9 mouse cellular contexts compared by ENCODE assay signal in genomic region chr2:164414167-164414566, GRCm38 (mm10). TPM values are rescaled to one million over a fixed set of nuclear protein-coding genes. Genes with fewer than 3 reads are reported as not detected.
A peak's percentile ranks its signal among the peaks of the same experiment; 100 is the strongest.
DNase-seq lines count a peak whose midpoint lies in the region; ATAC-seq and TF ChIP-seq lines count a peak whose summit lies in the region.
"Had no signal": no experiment of that assay in that cellular context is flagged by ENCODE, and none has a peak within 500 bp of the region (broad histone marks: within the 10 kb centered on the region; RNA-seq: fewer than 3 reads in every experiment).

No protein-coding gene starts in this region.

- no peaks in the 10 kb centered on the region for H3K4me1 ChIP-seq in heart, embryonic 16.5 days (ENCODE audit: control insufficient read depth, insufficient read depth, low read length)
- no peaks in the 10 kb centered on the region for H3K4me1 ChIP-seq in heart, adult 2 months (ENCODE audit: control insufficient read depth, insufficient read depth, low read length)
- peaks cover 18% of the 10 kb centered on the region for H3K4me1 ChIP-seq in embryonic facial prominence, embryonic 10.5 days
- H3K4me1 ChIP-seq in hindbrain, embryonic 14.5 days (replicated peaks; ENCODE audit: control insufficient read depth, insufficient read depth, low read length): no peaks in the 10 kb centered on the region
- H3K4me1 ChIP-seq in midbrain, embryonic 11.5 days (ENCODE audit: control insufficient read depth, insufficient read depth, low read length): no peaks in the 10 kb centered on the region

- H3K36me3 ChIP-seq in heart, embryonic 16.5 days (ENCODE audit: control insufficient read depth, insufficient read depth): no peaks in the 10 kb centered on the region
- no peaks in the 10 kb centered on the region for H3K36me3 ChIP-seq in heart, adult 2 months (ENCODE audit: control insufficient read depth, insufficient read depth, low read length)
- no peaks in the 10 kb centered on the region for H3K36me3 ChIP-seq in embryonic facial prominence, embryonic 10.5 days (replicated peaks)
- H3K36me3 ChIP-seq in hindbrain, embryonic 14.5 days (replicated peaks; ENCODE audit: control insufficient read depth, insufficient read depth): no peaks in the 10 kb centered on the region
- H3K36me3 ChIP-seq in midbrain, embryonic 11.5 days (ENCODE audit: control insufficient read depth, insufficient read depth, low read length): no peaks in the 10 kb centered on the region

- TF ChIP-seq EP300 in heart, adult 2 months (IDR thresholded peaks at IDR 0.05; ENCODE audit: insufficient read depth, low read depth, low read length): no peak

- H3K9me3 ChIP-seq in heart, embryonic 16.5 days (replicated peaks; ENCODE audit: control insufficient read depth, low read length): no peaks in the 10 kb centered on the region
- no peaks in the 10 kb centered on the region for H3K9me3 ChIP-seq in embryonic facial prominence, embryonic 10.5 days
- H3K9me3 ChIP-seq in hindbrain, embryonic 14.5 days (ENCODE audit: control insufficient read depth, low read length): no peaks in the 10 kb centered on the region
- H3K9me3 ChIP-seq in midbrain, embryonic 11.5 days (ENCODE audit: control insufficient read depth, low read length): no peaks in the 10 kb centered on the region

- 16% methylated on average over 28 of the region's 28 CpGs for WGBS in heart, embryonic 16.5 days
- 20% methylated on average over 28 of the region's 28 CpGs for WGBS in heart, adult 2 months
- 27% methylated on average over 28 of the region's 28 CpGs for WGBS in embryonic facial prominence, embryonic 10.5 days
- WGBS in hindbrain, embryonic 14.5 days: 32% methylated on average over 28 of the region's 28 CpGs
- 28% methylated on average over 28 of the region's 28 CpGs for WGBS in midbrain, embryonic 11.5 days

- H3K79me2 ChIP-seq in heart, adult 2 months (replicated peaks; ENCODE audit: control insufficient read depth, insufficient read depth, low read length): no peaks in the 10 kb centered on the region

- H3K9ac ChIP-seq in heart, embryonic 16.5 days (ENCODE audit: low read length): no peak overlapping the region
- no peak overlapping the region for H3K9ac ChIP-seq in heart, adult 2 months (ENCODE audit: low read depth, low read length)
- H3K9ac ChIP-seq in hindbrain, embryonic 14.5 days: no peak overlapping the region
- H3K9ac ChIP-seq in midbrain, embryonic 11.5 days (ENCODE audit: low read length): no peak overlapping the region

- TF ChIP-seq CTCF in heart, adult 2 months (IDR thresholded peaks at IDR 0.05): no peak
- no peak for TF ChIP-seq CTCF in layer of hippocampus, adult 2 months (conservative IDR thresholded peaks at IDR 0.05)

- no peak overlapping the region for H3K27ac ChIP-seq in heart, embryonic 16.5 days (ENCODE audit: low read length)
- no peak overlapping the region for H3K27ac ChIP-seq in heart, adult 2 months
- H3K27ac ChIP-seq in embryonic facial prominence, embryonic 10.5 days (replicated peaks): no peak overlapping the region
- H3K27ac ChIP-seq in hindbrain, embryonic 14.5 days: no peak overlapping the region
- no peak overlapping the region for H3K27ac ChIP-seq in midbrain, embryonic 11.5 days (ENCODE audit: low read depth, low read length)
- H3K27ac ChIP-seq in layer of hippocampus, adult 2 months: no peak overlapping the region

- intact Hi-C loops in heart, adult 2 months (cut with DNase I): no loop called here

- ATAC-seq in heart, embryonic 16.5 days (replicated peaks; ENCODE audit: extremely low read depth, insufficient read depth, low FRiP score): no peak
- ATAC-seq in hindbrain, embryonic 14.5 days (ENCODE audit: low FRiP score): no peak
- ATAC-seq in midbrain, embryonic 11.5 days (ENCODE audit: low FRiP score): no peak

- TF ChIP-seq POLR2A in heart, adult 2 months (IDR thresholded peaks at IDR 0.05; ENCODE audit: insufficient read depth, low read depth, low read length): no peak

- H3K4me2 ChIP-seq in heart, embryonic 16.5 days (ENCODE audit: low read depth, low read length): peak overlapping the region; percentile 44
- H3K4me2 ChIP-seq in hindbrain, embryonic 14.5 days (replicated peaks): peak overlapping the region; percentile 40
- H3K4me2 ChIP-seq in midbrain, embryonic 11.5 days: peak overlapping the region; percentile 20

- H3K27me3 ChIP-seq in heart, embryonic 16.5 days (ENCODE audit: control insufficient read depth, insufficient read depth, low read length): peaks cover 35% of the 10 kb centered on the region
- peaks cover 5% of the 10 kb centered on the region for H3K27me3 ChIP-seq in heart, adult 2 months (ENCODE audit: control insufficient read depth, insufficient read depth, low read length)
- peaks cover 54% of the 10 kb centered on the region for H3K27me3 ChIP-seq in embryonic facial prominence, embryonic 10.5 days (replicated peaks; ENCODE audit: low read depth, poor library complexity, severe bottlenecking)
- H3K27me3 ChIP-seq in hindbrain, embryonic 14.5 days (ENCODE audit: control insufficient read depth, insufficient read depth, low read length): peaks cover 32% of the 10 kb centered on the region
- H3K27me3 ChIP-seq in midbrain, embryonic 11.5 days (ENCODE audit: control insufficient read depth, insufficient read depth, low read length): peaks cover 6% of the 10 kb centered on the region

- peak overlapping the region; percentile 16; the same call in 1 of the 2 replicates for H3K4me3 ChIP-seq in heart, embryonic 16.5 days (ENCODE audit: low read length)
- no peak overlapping the region for H3K4me3 ChIP-seq in heart, adult 2 months
- peak overlapping the region; percentile 40 for H3K4me3 ChIP-seq in embryonic facial prominence, embryonic 10.5 days
- H3K4me3 ChIP-seq in hindbrain, embryonic 14.5 days (replicated peaks; ENCODE audit: low read length): peak overlapping the region; percentile 15
- no peak overlapping the region for H3K4me3 ChIP-seq in midbrain, embryonic 11.5 days (ENCODE audit: low read depth, low read length)
- no peak overlapping the region for H3K4me3 ChIP-seq in layer of hippocampus, adult 2 months

- DNase-seq in heart, adult 2 months: no peak
- peak; percentile 39 for DNase-seq in embryonic facial prominence, embryonic 10.5 days (ENCODE audit: low spot score)
- DNase-seq in hindbrain, embryonic 14.5 days (ENCODE audit: low spot score): no peak
- DNase-seq in midbrain, embryonic 11.5 days (ENCODE audit: low spot score, missing footprints): no peak
- no peak for DNase-seq in adrenal gland, postnatal 14 days
- DNase-seq in adrenal gland, postnatal 36 days: no peak
- no peak for DNase-seq in layer of hippocampus, adult 2 months (ENCODE audit: low spot score in 2 of 2)
- DNase-seq: adrenal gland, adult 8-10 months had no signal

RNA-seq across cellular contexts. Expression of gene Matn4, which starts 9.2 kb away (rescaled TPM):
- polyA plus RNA-seq in heart, embryonic 16.5 days (2015; fragmentation: Nextera tagmentation; extraction: Ambion mirVana): 7.2 and 8.9 TPM in 2 replicates
- total RNA-seq in heart, adult 2 months (2021): under 1 TPM; 0.26 to 0.43 TPM
- 0.70 and 0.82 TPM in 2 replicates for polyA plus RNA-seq in heart, adult 2 months (2012; rRNA removed)
- polyA plus RNA-seq in embryonic facial prominence, embryonic 10.5 days (2016; fragmentation: Nextera tagmentation; extraction: Ambion mirVana): 0.23 and 0.85 TPM in 2 replicates
- 0.44 and 0.75 TPM in 2 replicates for polyA plus RNA-seq in hindbrain, embryonic 14.5 days (2014; fragmentation: Nextera tagmentation; extraction: Ambion mirVana)
- 0.10 and 0.23 TPM in 2 replicates for polyA plus RNA-seq in midbrain, embryonic 11.5 days (2014; fragmentation: Nextera tagmentation; extraction: Ambion mirVana)
- total RNA-seq in adrenal gland, postnatal 14 days (2021): 1.7 and 2.3 TPM in 2 replicates
- total RNA-seq in adrenal gland, postnatal 36 days (2021): 1 to 10 TPM in 1 of 2 experiments, under 1 TPM in 1; 0.92 to 1.4 TPM
- total RNA-seq in layer of hippocampus, adult 2 months (2021): 10 to 100 TPM; 10.3 to 11.2 TPM

RNA-seq across cellular contexts. Expression of gene Rbpjl, which starts 11.2 kb away (rescaled TPM):
- polyA plus RNA-seq in heart, embryonic 16.5 days (2015; fragmentation: Nextera tagmentation; extraction: Ambion mirVana): 0.49 and 1.7 TPM in 2 replicates
- not detected for total RNA-seq in heart, adult 2 months (2021)
- 0.03 and 0.18 TPM in 2 replicates for polyA plus RNA-seq in heart, adult 2 months (2012; rRNA removed)
- polyA plus RNA-seq in embryonic facial prominence, embryonic 10.5 days (2016; fragmentation: Nextera tagmentation; extraction: Ambion mirVana): not detected in 2 replicates
- polyA plus RNA-seq in hindbrain, embryonic 14.5 days (2014; fragmentation: Nextera tagmentation; extraction: Ambion mirVana): 0.04 and 0.15 TPM in 2 replicates
- not detected in 2 replicates for polyA plus RNA-seq in midbrain, embryonic 11.5 days (2014; fragmentation: Nextera tagmentation; extraction: Ambion mirVana)
- not detected in 2 replicates for total RNA-seq in adrenal gland, postnatal 14 days (2021)
- not detected for total RNA-seq in adrenal gland, postnatal 36 days (2021)
- under 1 TPM; 0.07 to 0.46 TPM for total RNA-seq in layer of hippocampus, adult 2 months (2021)
- total RNA-seq: adrenal gland, adult 8-10 months had no signal

RNA-seq across cellular contexts. Expression of gene Slpi, which starts 25.3 kb away (rescaled TPM):
- polyA plus RNA-seq in heart, embryonic 16.5 days (2015; fragmentation: Nextera tagmentation; extraction: Ambion mirVana): 0.60 and 1.4 TPM in 2 replicates
- 10 to 100 TPM; 10.9 to 26.4 TPM for total RNA-seq in heart, adult 2 months (2021)
- polyA plus RNA-seq in heart, adult 2 months (2012; rRNA removed): 3.1 and 8.3 TPM in 2 replicates
- polyA plus RNA-seq in embryonic facial prominence, embryonic 10.5 days (2016; fragmentation: Nextera tagmentation; extraction: Ambion mirVana): 0.46 TPM in 1 of 2 replicates, not detected in the other
- polyA plus RNA-seq in hindbrain, embryonic 14.5 days (2014; fragmentation: Nextera tagmentation; extraction: Ambion mirVana): 0.33 and 0.62 TPM in 2 replicates
- polyA plus RNA-seq in midbrain, embryonic 11.5 days (2014; fragmentation: Nextera tagmentation; extraction: Ambion mirVana): 0.37 and 0.52 TPM in 2 replicates
- 9.2 and 9.3 TPM in 2 replicates for total RNA-seq in adrenal gland, postnatal 14 days (2021)
- total RNA-seq in adrenal gland, postnatal 36 days (2021): 10 to 100 TPM; 17.0 to 18.0 TPM
- total RNA-seq in layer of hippocampus, adult 2 months (2021): 1 to 10 TPM in 1 of 2 experiments, not detected in 1; 1.8 TPM

RNA-seq across cellular contexts. Expression of gene Sdc4, which starts 29.5 kb away (rescaled TPM):
- 48.0 and 61.1 TPM in 2 replicates for polyA plus RNA-seq in heart, embryonic 16.5 days (2015; fragmentation: Nextera tagmentation; extraction: Ambion mirVana)
- 10 to 100 TPM; 20.2 to 26.0 TPM for total RNA-seq in heart, adult 2 months (2021)
- polyA plus RNA-seq in heart, adult 2 months (2012; rRNA removed): 14.7 and 15.5 TPM in 2 replicates
- 25.5 and 26.0 TPM in 2 replicates for polyA plus RNA-seq in embryonic facial prominence, embryonic 10.5 days (2016; fragmentation: Nextera tagmentation; extraction: Ambion mirVana)
- polyA plus RNA-seq in hindbrain, embryonic 14.5 days (2014; fragmentation: Nextera tagmentation; extraction: Ambion mirVana): 6.8 and 9.3 TPM in 2 replicates
- 9.7 and 9.9 TPM in 2 replicates for polyA plus RNA-seq in midbrain, embryonic 11.5 days (2014; fragmentation: Nextera tagmentation; extraction: Ambion mirVana)
- total RNA-seq in adrenal gland, postnatal 14 days (2021): 153 and 208 TPM in 2 replicates
- 100 to 1,000 TPM; 116 to 144 TPM for total RNA-seq in adrenal gland, postnatal 36 days (2021)
- 100 to 1,000 TPM; 122 to 137 TPM for total RNA-seq in layer of hippocampus, adult 2 months (2021)

RNA-seq across cellular contexts. Expression of gene Sys1, which starts 42.6 kb away (rescaled TPM):
- 33.4 and 41.7 TPM in 2 replicates for polyA plus RNA-seq in heart, embryonic 16.5 days (2015; fragmentation: Nextera tagmentation; extraction: Ambion mirVana)
- total RNA-seq in heart, adult 2 months (2021): 10 to 100 TPM; 21.1 to 26.4 TPM
- polyA plus RNA-seq in heart, adult 2 months (2012; rRNA removed): 52.0 and 55.0 TPM in 2 replicates
- 52.5 and 53.1 TPM in 2 replicates for polyA plus RNA-seq in embryonic facial prominence, embryonic 10.5 days (2016; fragmentation: Nextera tagmentation; extraction: Ambion mirVana)
- polyA plus RNA-seq in hindbrain, embryonic 14.5 days (2014; fragmentation: Nextera tagmentation; extraction: Ambion mirVana): 87.1 and 92.6 TPM in 2 replicates
- polyA plus RNA-seq in midbrain, embryonic 11.5 days (2014; fragmentation: Nextera tagmentation; extraction: Ambion mirVana): 62.0 and 63.6 TPM in 2 replicates
- total RNA-seq in adrenal gland, postnatal 14 days (2021): 31.2 and 34.2 TPM in 2 replicates
- total RNA-seq in adrenal gland, postnatal 36 days (2021): 10 to 100 TPM; 28.3 to 33.2 TPM
- 10 to 100 TPM; 40.8 to 41.0 TPM for total RNA-seq in layer of hippocampus, adult 2 months (2021)

Comparison
In these comparisons a context has a peak if more than half of its experiments do, and no peak if none do; other contexts are left out.
1. H3K4me3 ChIP-seq: peak in heart, embryonic 16.5 days (single experiment), embryonic facial prominence, embryonic 10.5 days (single experiment) and hindbrain, embryonic 14.5 days (single experiment); none in heart, adult 2 months (single experiment), midbrain, embryonic 11.5 days (single experiment) and layer of hippocampus, adult 2 months (single experiment).
2. Peak in every context shown above with its lines, with median percentiles within 50 percentile points of each other: H3K4me2 ChIP-seq.